10 mouse cellular contexts compared by ENCODE assay signal in the genomic region with DNA sequence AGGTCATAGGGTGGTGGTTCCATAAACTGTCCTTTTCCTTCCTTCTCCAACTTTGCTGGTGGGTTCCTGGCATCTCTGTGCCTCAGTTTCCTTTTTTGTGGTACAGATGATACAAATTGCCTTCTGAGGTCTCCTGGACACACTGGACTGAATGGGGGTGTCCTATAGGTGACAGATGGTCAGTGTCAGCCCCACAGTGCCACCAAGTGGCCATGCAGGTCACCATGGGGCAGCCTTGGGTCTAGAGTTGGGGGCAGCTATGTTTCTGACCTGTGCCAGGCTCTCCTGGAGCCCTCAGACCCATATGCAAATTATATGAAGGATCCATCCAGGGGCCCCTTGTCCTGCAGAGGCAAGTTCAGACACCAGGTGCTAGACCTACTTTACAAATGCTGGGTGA. TPM values are rescaled to one million over a fixed set of nuclear protein-coding genes. Genes with fewer than 3 reads are reported as not detected.
A peak's percentile ranks its signal among the peaks of the same experiment; 100 is the strongest.
DNase-seq lines count a peak whose midpoint lies in the region; ATAC-seq and TF ChIP-seq lines count a peak whose summit lies in the region.
"Had no signal": no experiment of that assay in that cellular context is flagged by ENCODE, and none has a peak within 500 bp of the region (broad histone marks: within the 10 kb centered on the region; RNA-seq: fewer than 3 reads in every experiment).

No protein-coding gene starts in this region.

- no peaks in the 10 kb centered on the region for H3K27me3 ChIP-seq in midbrain, embryonic 11.5 days (ENCODE audit: control insufficient read depth, insufficient read depth, low read length)
- no peaks in the 10 kb centered on the region for H3K27me3 ChIP-seq in midbrain, embryonic 13.5 days
- H3K27me3 ChIP-seq: embryonic facial prominence, embryonic 13.5 days had no signal

- TF ChIP-seq CTCF in embryonic fibroblast, embryonic 13.5 days (IDR thresholded peaks at IDR 0.05; ENCODE audit: borderline replicate concordance, insufficient read depth, low read length), result peak; percentile 76; the same call in 1 of the 2 replicates

- H3K4me2 ChIP-seq in midbrain, embryonic 11.5 days, result no peak overlapping the region
- H3K4me2 ChIP-seq in midbrain, embryonic 13.5 days (replicated peaks), result no peak overlapping the region
- H3K4me2 ChIP-seq: embryonic facial prominence, embryonic 13.5 days had no signal

- no peaks in the 10 kb centered on the region for H3K36me3 ChIP-seq in midbrain, embryonic 11.5 days (ENCODE audit: control insufficient read depth, insufficient read depth, low read length)
- no peaks in the 10 kb centered on the region for H3K36me3 ChIP-seq in midbrain, embryonic 13.5 days
- H3K36me3 ChIP-seq: embryonic facial prominence, embryonic 13.5 days had no signal

- H3K9ac ChIP-seq in midbrain, embryonic 11.5 days (ENCODE audit: low read length), result no peak overlapping the region
- no peak overlapping the region for H3K9ac ChIP-seq in midbrain, embryonic 13.5 days (replicated peaks)
- H3K9ac ChIP-seq: embryonic facial prominence, embryonic 13.5 days had no signal

- H3K27ac ChIP-seq in midbrain, embryonic 11.5 days (ENCODE audit: low read depth, low read length), result no peak overlapping the region
- H3K27ac ChIP-seq in midbrain, embryonic 13.5 days, result no peak overlapping the region
- H3K27ac ChIP-seq in embryonic fibroblast, embryonic 13.5 days (ENCODE audit: insufficient read depth, low read length), result no peak overlapping the region
- H3K27ac ChIP-seq: embryonic facial prominence, embryonic 13.5 days had no signal

- no peak for TF ChIP-seq POLR2A in embryonic fibroblast, embryonic 13.5 days (IDR thresholded peaks at IDR 0.05; ENCODE audit: low read depth, low read length)

- ATAC-seq in midbrain, embryonic 11.5 days (ENCODE audit: low FRiP score), result 0 out of 2 replicates have a peak, but pooled peaks have one; percentile 31
- no peak for ATAC-seq in midbrain, embryonic 13.5 days
- ATAC-seq in erythroblast, adult 5-6 weeks (replicated peaks; ENCODE audit: low FRiP score, poor library complexity, severe bottlenecking), result no peak

- DNase-seq in adrenal gland, adult (ENCODE audit: inconsistent age in 2 of 2, low spot score in 1 of 2), result peak; percentile 27 to 71
- DNase-seq in adrenal gland, adult 8-10 months, result no peak
- DNase-seq in midbrain, embryonic 11.5 days (ENCODE audit: low spot score, missing footprints), result no peak
- DNase-seq in kidney, postnatal 4 days, result peak; percentile 64 to 66
- peak; percentile 54 for DNase-seq in thymus, postnatal 36 days

- H3K4me3 ChIP-seq in midbrain, embryonic 11.5 days (ENCODE audit: low read depth, low read length), result no peak overlapping the region
- no peak overlapping the region for H3K4me3 ChIP-seq in midbrain, embryonic 13.5 days (replicated peaks)
- H3K4me3 ChIP-seq in embryonic fibroblast, embryonic 13.5 days (ENCODE audit: insufficient read depth, low read length), result no peak overlapping the region
- H3K4me3 ChIP-seq: embryonic facial prominence, embryonic 13.5 days had no signal

- H3K9me3 ChIP-seq in midbrain, embryonic 11.5 days (ENCODE audit: control insufficient read depth, low read length), result no peaks in the 10 kb centered on the region
- no peaks in the 10 kb centered on the region for H3K9me3 ChIP-seq in midbrain, embryonic 13.5 days
- H3K9me3 ChIP-seq: embryonic facial prominence, embryonic 13.5 days had no signal

- H3K4me1 ChIP-seq in midbrain, embryonic 11.5 days (ENCODE audit: control insufficient read depth, insufficient read depth, low read length), result peaks cover 26% of the 10 kb centered on the region
- H3K4me1 ChIP-seq in midbrain, embryonic 13.5 days (replicated peaks), result peaks cover 56% of the 10 kb centered on the region
- H3K4me1 ChIP-seq in embryonic fibroblast, embryonic 13.5 days (ENCODE audit: control insufficient read depth, insufficient read depth, low read length), result no peaks in the 10 kb centered on the region

RNA-seq across cellular contexts. Expression of a gene that starts 50.8 kb away (rescaled TPM):
- not detected for total RNA-seq in adrenal gland, adult 8-10 months (2022)
- polyA plus RNA-seq in midbrain, embryonic 11.5 days (2014; fragmentation: Nextera tagmentation; extraction: Ambion mirVana), result not detected in 2 replicates
- polyA plus RNA-seq in midbrain, embryonic 13.5 days (2015; fragmentation: Nextera tagmentation; extraction: Ambion mirVana), result not detected in 2 replicates
- polyA plus RNA-seq in embryonic fibroblast, embryonic 13.5 days (2011; ENCODE audit: insufficient read length, low read depth, missing spikeins), result not detected in 2 replicates
- total RNA-seq in erythroblast, adult 5-6 weeks (2015; ENCODE audit: low replicate concordance), result not detected in 2 replicates
- not detected in 2 replicates for total RNA-seq in erythroblast, adult 5-6 weeks (2017; ENCODE audit: low replicate concordance)
- polyA plus RNA-seq: embryonic facial prominence, embryonic 13.5 days; liver, embryonic 16.5 days had no signal

Comparison
In these comparisons a context has a peak if more than half of its experiments do, and no peak if none do; other contexts are left out.
1. DNase-seq: peak in adrenal gland, adult (2 of 2), kidney, postnatal 4 days (2 of 2) and thymus, postnatal 36 days (2 of 2); none in adrenal gland, adult 8-10 months (single experiment) and midbrain, embryonic 11.5 days (single experiment).